Mouse (Mus musculus) forebrain, embryonic 12.5 days (tissue): Measurements from ENCODE around the gene Rad23a. TPM values are rescaled to one million over a fixed set of nuclear protein-coding genes. Genes with fewer than 3 reads are reported as not detected.

Experiments
- ATAC-seq: fragments of 200-750 bp; cut with Nextera tagmentation; 2 replicates; pipeline ENCODE4 v1.8.0; 2017; ENCODE audit warnings: moderate TSS enrichment; ENCODE audit not compliant: low FRiP score
- H3K27ac ChIP-seq: fragments of 300-500 bp; sonication (generic); 2 replicates; pipeline ENCODE4 v1.5.1; 2016; ENCODE audit warnings: mild to moderate bottlenecking
- H3K27me3 ChIP-seq: fragments of 300-500 bp; sonication (generic); 2 replicates; pipeline ENCODE4 v1.6.1; 2016; ENCODE audit warnings: mild to moderate bottlenecking
- H3K36me3 ChIP-seq: fragments of 300-500 bp; sonication (generic); replicated peaks from 2 replicates; pipeline ENCODE4 v1.6.1; 2016; ENCODE audit warnings: mild to moderate bottlenecking
- H3K4me1 ChIP-seq: fragments of 300-500 bp; sonication (generic); 2 replicates; pipeline ENCODE4 v1.6.1; 2016
- H3K4me2 ChIP-seq: fragments of 300-500 bp; sonication (generic); 2 replicates; pipeline ENCODE4 v1.6.1; 2016; ENCODE audit warnings: mild to moderate bottlenecking, moderate library complexity
- H3K4me3 ChIP-seq: fragments of 300-500 bp; sonication (generic); replicated peaks from 2 replicates; pipeline ENCODE4 v1.5.1; 2016; ENCODE audit warnings: mild to moderate bottlenecking
- H3K9ac ChIP-seq: fragments of 300-500 bp; sonication (generic); 2 replicates; pipeline ENCODE4 v1.6.1; 2016; ENCODE audit warnings: mild to moderate bottlenecking
- H3K9me3 ChIP-seq: fragments of 300-500 bp; sonication (generic); 2 replicates; pipeline ENCODE4 v1.6.1; 2016
- WGBS: fragments of 180-500 bp; shearing (Covaris S2); methylation state at CpG from one replicate; pipeline ENCODE4 v1.1.7; 2016; 5-methylcytosine and 5-hydroxymethylcytosine counted together
- polyA plus RNA-seq: library from polyadenylated mRNA; unstranded; fragments of >200 nt; fragmentation: Nextera tagmentation; extraction: Ambion mirVana; gene quantifications from 2 replicates; pipeline ENCODE4 v1.2.1, GENCODE M21; 2016

Gene Rad23a
- polyA plus RNA-seq, 1 experiment from 2014 or later = 118 TPM

DNA sequence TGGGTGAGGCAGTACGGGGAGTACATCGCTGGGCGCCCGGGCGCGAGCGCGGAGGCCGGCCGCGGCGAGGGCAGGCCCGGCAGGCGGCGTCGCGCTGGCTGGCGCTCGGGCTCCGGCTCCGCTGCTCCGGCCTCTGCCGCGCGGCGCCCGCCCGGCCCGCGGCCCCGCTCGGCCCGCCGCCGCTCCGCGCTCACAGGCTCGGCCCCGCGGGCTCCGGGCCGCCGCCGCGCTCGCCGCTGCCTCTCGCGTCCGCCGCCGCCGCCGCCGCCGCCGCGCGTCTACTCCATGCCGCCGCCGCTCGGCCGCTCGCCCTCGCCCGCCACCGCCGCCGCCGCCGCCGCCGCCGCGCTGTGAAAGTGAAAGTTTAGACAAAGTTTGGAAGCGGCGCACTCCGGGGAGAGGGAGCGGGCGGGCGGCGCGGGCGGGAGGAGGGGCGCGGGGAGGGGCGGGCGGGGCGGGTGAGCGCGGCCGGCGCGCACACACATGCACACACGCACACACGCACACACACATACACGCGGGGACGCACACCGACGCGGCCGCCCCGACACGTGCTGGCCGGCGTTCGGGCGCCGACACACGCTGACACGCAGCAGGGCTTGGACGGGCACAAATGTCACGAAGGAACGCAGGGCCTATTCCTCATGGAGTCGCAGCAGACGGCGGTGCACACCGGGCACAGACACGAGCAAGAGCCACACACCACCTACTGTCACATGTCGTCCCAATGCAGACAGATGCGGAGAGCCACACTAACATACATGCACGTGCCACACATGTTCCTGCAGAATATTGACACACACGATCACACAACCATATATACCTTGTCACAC lies 40.2 kb downstream of the Rad23a start, which contains the start of gene Nfix:
Gene Nfix, minus strand, starts transcription at position 346 of the 833 bp plus-strand sequence.
- Histone ChIP-seq H3K27ac (peak within 1 kb of the TSS; percentile 74), H3K9me3 (no peaks in the 10 kb centered on the region), H3K27me3 (peaks cover 94% of the 10 kb centered on the region), H3K9ac (peak within 1 kb of the TSS; percentile 93), H3K4me1 (peaks cover 27% of the 10 kb centered on the region), H3K4me3 (peak within 1 kb of the TSS; percentile 68), H3K36me3 (no peaks in the 10 kb centered on the region), H3K4me2 (peak within 1 kb of the TSS; percentile 78)
- WGBS = 3% methylated on average over 54 of the region's 125 CpGs
- peak; percentile 49 for ATAC-seq

DNA sequence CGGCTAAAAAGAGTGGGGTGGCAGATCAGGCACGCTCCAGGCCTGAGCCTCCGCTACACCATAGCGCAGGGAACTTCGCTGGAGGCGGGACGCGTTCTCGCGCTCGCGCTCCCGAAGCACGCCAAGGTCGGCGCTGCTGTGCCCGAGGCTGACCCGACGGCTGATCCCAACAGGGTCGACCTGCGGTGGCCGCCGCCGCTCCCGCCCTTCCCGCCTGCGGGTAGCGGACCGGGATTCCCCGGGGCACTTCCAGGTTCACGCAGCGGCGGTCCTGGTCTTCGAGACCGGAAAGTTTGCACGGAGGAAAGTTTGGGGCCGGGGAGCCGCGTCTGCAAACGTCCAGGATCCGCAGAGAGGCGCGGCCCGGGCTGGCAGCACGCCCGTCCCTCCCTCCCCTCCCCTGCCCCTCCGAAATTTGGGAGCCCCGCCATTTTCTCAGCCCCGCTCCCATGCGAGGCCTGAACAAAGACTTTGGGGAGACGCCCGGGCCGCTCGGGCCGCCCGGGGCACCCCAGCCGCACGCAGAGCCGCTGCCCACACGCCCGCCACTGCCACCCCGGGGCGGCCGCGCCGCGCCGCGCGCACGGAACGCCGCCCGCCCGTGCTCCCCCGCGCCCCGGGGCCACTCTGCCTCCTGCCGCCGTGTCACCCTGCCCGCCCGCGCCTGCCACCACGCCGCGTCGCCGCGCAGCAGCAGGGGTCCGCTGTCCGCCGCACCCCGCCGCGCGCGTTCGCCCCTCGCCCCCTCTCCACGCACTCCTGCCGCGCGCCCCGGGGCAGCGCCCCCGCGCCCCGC lies 41.1 kb downstream of the Rad23a start:
- H3K9ac ChIP-seq = peak overlapping the region; percentile 93
- H3K9me3 ChIP-seq = no peaks in the 10 kb centered on the region
- no peaks in the 10 kb centered on the region for H3K36me3 ChIP-seq
- peak overlapping the region; percentile 68 for H3K4me3 ChIP-seq
- H3K4me2 ChIP-seq = peak overlapping the region; percentile 78
- H3K4me1 ChIP-seq = peaks cover 31% of the 10 kb centered on the region
- peak; percentile 31 for ATAC-seq
- H3K27ac ChIP-seq = peak overlapping the region; percentile 74
- whole genome bisulfite sequencing = under 1% methylated on average over 88 of the region's 108 CpGs
- peaks cover 94% of the 10 kb centered on the region for H3K27me3 ChIP-seq

DNA sequence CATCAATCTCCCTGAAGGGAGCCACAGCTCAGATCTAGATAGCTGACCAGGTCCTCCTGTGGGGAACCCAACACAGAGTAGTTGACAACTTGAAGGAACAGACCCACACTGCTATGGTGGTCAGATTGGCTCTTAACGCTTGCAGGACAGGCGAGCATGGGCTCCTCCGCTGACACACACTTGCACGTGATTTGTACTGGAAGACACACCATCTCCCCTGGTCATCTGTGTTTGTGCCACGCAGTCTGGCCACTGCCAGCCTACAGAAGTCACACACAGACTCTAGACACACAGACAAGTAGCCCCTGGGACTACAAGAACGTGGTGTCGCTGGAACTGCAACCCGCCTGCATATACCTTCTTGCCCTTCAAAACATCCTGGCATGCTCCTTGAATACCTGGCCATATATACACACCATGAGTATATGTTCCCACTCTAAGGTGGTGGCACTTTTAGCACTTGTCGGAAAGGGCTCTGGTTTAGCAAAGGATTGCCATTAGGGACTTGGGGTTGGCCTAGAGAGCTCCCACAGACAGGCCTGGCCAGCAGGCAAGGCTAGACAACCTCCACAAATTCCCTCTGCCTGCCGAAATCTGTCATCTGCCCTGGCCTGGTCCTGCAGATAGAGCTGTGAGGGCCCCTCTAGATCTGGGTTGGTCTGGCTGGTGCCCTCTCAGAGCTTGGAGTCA lies 41.9 kb downstream of the Rad23a start:
- Histone ChIP-seq H3K4me1 (peaks cover 36% of the 10 kb centered on the region), H3K4me3 (peak overlapping the region; percentile 68), H3K9me3 (no peaks in the 10 kb centered on the region), H3K27me3 (peaks cover 94% of the 10 kb centered on the region), H3K4me2 (peak overlapping the region; percentile 78), H3K9ac (peak overlapping the region; percentile 93), H3K27ac (peak overlapping the region; percentile 74; the same call in 1 of the 2 replicates), H3K36me3 (no peaks in the 10 kb centered on the region)
- no peak for ATAC-seq
- WGBS = 39% methylated on average over 10 of the region's 10 CpGs

DNA sequence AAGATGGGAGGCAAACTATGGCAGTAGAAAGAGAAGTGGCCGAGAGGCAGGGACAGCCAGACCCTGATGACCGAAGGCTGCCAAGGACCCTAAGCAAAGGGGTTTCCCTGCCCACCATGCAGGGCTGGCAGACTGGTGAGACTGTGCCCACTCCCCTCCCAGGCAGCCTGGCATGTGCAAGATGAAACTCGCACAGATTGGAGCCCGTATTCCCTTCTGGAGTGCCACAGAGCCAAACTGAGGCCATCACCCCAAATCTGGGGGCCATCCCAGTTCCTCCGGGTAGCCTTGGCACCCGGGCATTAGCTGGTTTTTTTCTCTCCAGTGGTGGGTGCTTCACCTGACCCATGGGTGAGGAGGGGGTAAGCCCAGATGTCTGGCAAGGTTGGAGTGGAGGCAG lies 42.5 kb downstream of the Rad23a start:
- no peak for ATAC-seq
- Histone ChIP-seq H3K9me3 (no peaks in the 10 kb centered on the region), H3K36me3 (no peaks in the 10 kb centered on the region), H3K4me1 (peaks cover 36% of the 10 kb centered on the region), H3K4me3 (peak overlapping the region; percentile 68), H3K4me2 (peak overlapping the region; percentile 78), H3K27ac (no peak overlapping the region), H3K27me3 (peaks cover 94% of the 10 kb centered on the region), H3K9ac (peak overlapping the region; percentile 93; the same call in 1 of the 2 replicates)
- 71% methylated on average over 6 of the region's 6 CpGs for WGBS

DNA sequence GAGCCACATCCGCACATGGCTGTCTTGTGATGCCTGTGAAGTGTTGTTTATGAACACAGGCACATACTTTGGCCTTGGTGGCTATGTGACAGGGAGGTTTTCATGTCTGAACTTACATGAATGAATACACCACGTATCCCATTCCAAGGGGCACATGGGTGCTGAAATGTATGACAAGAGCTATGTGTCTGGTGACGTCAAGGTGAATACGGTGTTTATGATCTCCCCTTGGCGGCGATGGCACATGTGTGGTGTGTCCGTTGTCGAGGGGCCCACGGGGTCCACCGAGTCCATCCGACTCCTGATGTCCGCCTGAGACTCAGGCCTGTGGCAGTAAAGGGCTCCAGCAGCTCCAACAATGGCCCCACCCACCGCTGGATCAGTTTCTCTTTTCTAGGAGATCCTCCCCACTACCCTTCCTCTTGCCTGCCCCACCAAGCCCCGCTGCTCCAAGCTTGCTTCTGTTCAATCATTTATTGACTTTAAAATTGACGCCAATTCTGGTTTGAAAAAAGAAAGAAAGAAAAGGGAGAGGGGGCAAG lies 43.1 kb downstream of the Rad23a start:
- Histone ChIP-seq H3K36me3 (no peaks in the 10 kb centered on the region), H3K27ac (no peak overlapping the region), H3K4me3 (peak overlapping the region; percentile 68; the same call in 1 of the 2 replicates), H3K4me2 (peak overlapping the region; percentile 78; the same call in 1 of the 2 replicates), H3K9me3 (no peaks in the 10 kb centered on the region), H3K9ac (peak overlapping the region; percentile 17; the same call in 1 of the 2 replicates), H3K27me3 (peaks cover 94% of the 10 kb centered on the region), H3K4me1 (peaks cover 36% of the 10 kb centered on the region)
- ATAC-seq = no peak
- 76% methylated on average over 15 of the region's 15 CpGs for WGBS

DNA sequence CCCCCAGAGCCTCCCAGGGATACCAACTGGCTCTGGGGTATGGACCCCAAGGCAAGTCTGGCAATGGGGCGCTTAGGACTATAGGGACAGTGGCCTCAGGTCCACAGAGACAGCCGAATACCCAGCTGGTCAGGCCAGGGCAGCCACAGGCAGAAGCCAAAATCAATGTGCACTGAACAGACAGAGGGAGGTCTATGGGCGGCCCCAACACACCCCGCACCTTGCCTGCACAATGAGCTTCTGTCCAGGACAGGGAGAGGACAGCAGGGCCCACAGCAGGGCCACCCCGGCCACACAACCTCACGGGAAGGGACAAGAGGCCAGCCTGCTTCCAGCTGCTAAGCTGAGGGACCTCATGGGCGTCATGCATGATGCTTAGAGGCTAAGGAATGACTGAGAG lies 46.0 kb downstream of the Rad23a start:
- peak overlapping the region; percentile 40; the same call in 1 of the 2 replicates for H3K9ac ChIP-seq
- peak overlapping the region; percentile 81 for H3K27ac ChIP-seq
- peaks cover 41% of the 10 kb centered on the region for H3K4me1 ChIP-seq
- H3K4me3 ChIP-seq = peak overlapping the region; percentile 14; the same call in 1 of the 2 replicates
- H3K27me3 ChIP-seq = peaks cover 100% of the 10 kb centered on the region
- no peaks in the 10 kb centered on the region for H3K36me3 ChIP-seq
- WGBS = 34% methylated on average over 7 of the region's 7 CpGs
- H3K4me2 ChIP-seq = peak overlapping the region; percentile 28
- peak; percentile 4; the same call in 1 of the 2 replicates for ATAC-seq
- no peaks in the 10 kb centered on the region for H3K9me3 ChIP-seq

DNA sequence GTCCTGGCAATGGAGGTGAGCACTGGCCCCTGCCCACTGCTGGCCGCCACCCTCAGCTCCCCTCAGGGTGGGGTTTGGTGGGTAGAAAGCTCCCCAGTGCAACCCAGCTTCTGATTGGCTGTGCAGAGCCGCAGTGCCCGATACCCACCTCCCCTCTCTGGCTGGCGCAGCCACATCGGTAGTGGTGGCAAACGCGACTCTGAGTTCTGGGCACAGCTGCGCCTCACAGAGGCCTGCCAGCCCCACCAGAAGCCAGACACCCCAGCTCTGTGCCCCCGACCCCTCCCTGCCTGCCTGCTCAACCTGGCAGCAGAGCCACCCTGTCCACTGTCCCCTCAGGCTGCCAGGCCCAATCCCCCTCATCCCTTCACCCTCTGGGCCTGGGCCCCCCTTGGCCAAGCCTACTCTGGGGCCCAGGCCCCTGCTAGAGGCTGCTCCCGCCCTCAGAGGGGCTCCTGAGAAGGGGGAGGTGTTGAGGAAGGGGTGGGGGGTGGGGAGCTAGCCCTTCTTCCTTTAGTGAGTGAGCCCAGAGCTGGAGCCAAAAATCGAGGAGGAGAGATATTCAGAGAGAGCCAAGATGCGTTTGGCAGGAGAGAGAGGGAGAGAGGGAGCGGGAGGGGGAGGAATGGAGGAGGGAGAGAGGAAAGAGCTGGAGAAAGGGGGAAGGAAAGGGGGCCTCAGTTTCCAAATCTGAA lies 46.5 kb downstream of the Rad23a start:
- no peaks in the 10 kb centered on the region for H3K9me3 ChIP-seq
- peaks cover 41% of the 10 kb centered on the region for H3K4me1 ChIP-seq
- H3K27me3 ChIP-seq = peaks cover 100% of the 10 kb centered on the region
- H3K9ac ChIP-seq = peak overlapping the region; percentile 40; the same call in 1 of the 2 replicates
- H3K4me2 ChIP-seq = peak overlapping the region; percentile 28
- H3K36me3 ChIP-seq = no peaks in the 10 kb centered on the region
- H3K27ac ChIP-seq = peak overlapping the region; percentile 81
- no peak overlapping the region for H3K4me3 ChIP-seq
- ATAC-seq = peak; percentile 61; the same call in 1 of the 2 replicates
- 48% methylated on average over 13 of the region's 13 CpGs for WGBS

DNA sequence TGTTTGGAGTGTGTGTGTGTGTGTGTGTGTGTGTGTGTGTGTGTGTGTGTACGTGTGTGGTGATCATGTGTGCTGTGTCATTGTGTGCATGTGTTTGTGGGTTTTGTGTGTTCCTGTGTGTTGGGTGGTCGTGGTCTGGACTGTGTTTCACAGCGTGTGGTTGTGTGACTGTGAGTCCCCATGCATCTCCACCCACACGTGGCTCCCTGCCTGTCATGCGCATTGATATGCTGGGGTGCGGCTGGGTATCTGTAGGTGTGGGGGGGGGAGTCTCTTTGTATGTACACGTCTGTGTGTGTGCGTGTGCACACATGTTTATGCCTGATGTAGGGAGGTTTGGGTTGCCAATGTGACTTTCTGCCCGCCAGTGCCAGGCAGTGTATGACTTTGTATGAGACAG lies 47.3 kb downstream of the Rad23a start:
- Histone ChIP-seq H3K4me2 (peak overlapping the region; percentile 28; the same call in 1 of the 2 replicates), H3K27me3 (peaks cover 100% of the 10 kb centered on the region), H3K9me3 (no peaks in the 10 kb centered on the region), H3K36me3 (no peaks in the 10 kb centered on the region), H3K4me1 (peaks cover 33% of the 10 kb centered on the region), H3K9ac (peak overlapping the region; percentile 40; the same call in 1 of the 2 replicates), H3K27ac (no peak overlapping the region), H3K4me3 (no peak overlapping the region)
- no peak for ATAC-seq
- 81% methylated on average over 9 of the region's 9 CpGs for WGBS

DNA sequence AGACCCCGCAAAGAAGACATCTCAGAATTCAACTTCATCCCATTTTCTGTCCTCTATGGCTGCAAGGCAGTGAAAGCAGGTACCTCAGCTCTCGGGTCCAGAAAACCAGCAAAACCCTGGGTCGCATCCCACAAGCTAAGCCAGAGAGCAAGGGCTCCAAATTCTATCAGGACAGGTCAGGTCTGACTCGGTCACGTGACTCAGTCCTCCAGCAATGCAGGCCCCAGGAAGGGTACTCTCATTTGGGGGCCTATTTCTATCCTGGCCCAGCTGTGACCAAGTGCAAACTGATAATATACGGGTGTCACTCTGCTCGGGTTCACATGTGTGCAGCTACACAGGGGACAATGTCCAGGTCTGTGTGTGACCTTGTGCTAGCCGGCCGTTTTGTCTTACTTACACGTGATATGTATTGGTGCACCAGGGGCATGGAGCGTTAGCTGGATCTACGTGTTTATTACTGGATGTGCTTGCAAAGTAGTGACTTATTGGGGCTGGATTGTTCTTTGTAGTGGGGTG lies 48.0 kb downstream of the Rad23a start:
- Histone ChIP-seq H3K27ac (no peak overlapping the region), H3K27me3 (peaks cover 100% of the 10 kb centered on the region), H3K9ac (no peak overlapping the region), H3K36me3 (no peaks in the 10 kb centered on the region), H3K4me1 (peaks cover 31% of the 10 kb centered on the region), H3K4me3 (no peak overlapping the region), H3K9me3 (no peaks in the 10 kb centered on the region), H3K4me2 (no peak overlapping the region)
- no peak for ATAC-seq
- WGBS = 74% methylated on average over 12 of the region's 12 CpGs

DNA sequence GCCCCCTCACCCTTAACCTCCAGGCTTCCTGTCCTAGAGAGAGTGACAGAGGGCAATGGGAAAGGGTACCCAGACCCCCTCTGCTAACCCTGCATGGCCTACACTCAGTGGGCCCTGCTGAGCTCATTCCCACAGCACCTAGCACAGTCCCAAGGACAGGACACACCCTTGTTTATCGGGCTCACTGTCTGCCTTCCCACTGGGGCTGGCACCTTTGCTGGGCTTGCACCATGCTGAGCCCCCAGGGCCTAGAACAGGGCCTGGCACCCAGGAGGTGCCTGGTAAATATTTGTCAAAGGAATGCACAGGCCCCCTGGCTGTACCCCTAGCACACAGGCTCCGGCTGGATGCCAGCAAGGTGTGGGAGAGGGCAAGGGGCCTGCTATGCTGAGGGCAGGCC lies 49.9 kb downstream of the Rad23a start:
- Histone ChIP-seq H3K4me1 (peaks cover 47% of the 10 kb centered on the region), H3K27ac (no peak overlapping the region), H3K4me3 (no peak overlapping the region), H3K27me3 (peaks cover 100% of the 10 kb centered on the region), H3K4me2 (no peak overlapping the region), H3K36me3 (no peaks in the 10 kb centered on the region), H3K9me3 (no peaks in the 10 kb centered on the region), H3K9ac (no peak overlapping the region)
- ATAC-seq = no peak
- 70% methylated on average over 2 of the region's 2 CpGs for WGBS
